Mouse (Mus musculus) right cerebral cortex, postnatal 4 days (tissue): ENCODE measurements around the gene Gm9887.
A peak's percentile ranks its signal among the peaks of the same experiment; 100 is the strongest.

Source experiments
- DNase-seq: peaks from one replicate; pipeline ENCODE4 v3.0.0-alpha.2; 2022

The Gm9887 gene

DNA sequence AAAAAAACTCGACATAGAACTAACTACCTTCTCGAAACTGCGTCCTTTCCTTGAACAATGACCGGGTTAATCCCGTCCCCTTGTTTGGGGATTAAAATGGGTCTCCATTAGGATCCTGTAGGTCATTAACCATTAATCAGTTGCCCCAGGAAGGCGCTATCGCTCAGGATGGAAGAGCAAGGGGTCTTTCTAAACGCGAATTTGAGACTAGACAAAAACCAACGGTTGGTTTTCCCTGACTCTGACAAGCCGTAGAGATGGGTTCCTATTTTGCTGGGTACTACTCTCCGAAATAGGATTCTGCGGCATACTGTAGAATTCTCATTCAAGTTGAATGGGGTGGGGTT is 15.0 kb downstream of the Gm9887 start:
- DNase-seq = no peak

DNA sequence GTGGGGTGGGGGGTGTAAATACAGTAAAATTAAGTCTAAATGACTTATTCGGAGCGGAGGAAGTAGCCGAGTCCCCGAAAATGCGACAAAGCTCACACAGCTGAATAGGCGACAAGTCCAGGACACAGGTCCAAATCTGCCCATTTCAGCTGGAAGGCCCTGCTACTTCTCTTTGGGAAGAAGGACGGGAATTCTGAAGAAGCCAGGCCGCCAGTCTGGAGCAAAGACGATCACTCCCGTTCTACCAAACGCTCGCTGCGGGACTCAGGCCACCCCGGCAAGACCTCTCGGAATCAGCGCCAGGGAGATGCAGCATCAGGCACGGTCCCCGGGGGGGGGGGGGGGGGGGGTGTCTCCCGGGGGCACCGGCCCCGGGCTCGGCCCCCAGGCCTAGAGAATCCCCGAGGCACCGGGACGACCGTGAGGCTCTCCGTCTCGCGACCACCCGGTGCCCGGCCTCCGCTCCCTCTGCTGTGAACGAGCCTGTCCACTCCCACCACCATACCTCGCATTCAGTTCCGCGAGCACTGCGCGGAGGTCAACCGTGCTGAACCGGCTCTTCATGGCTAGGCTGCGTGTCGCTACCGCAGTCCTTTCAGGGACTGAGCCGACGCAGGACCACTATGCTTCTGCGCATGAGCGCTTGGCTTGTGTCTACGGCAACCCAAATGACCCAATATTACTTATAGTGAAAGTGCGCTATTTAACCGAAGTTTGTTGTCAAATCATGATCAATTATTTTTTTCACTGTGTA is 15.5 kb downstream of the Gm9887 start, which contains the start of gene Nemf:
TSS of gene Nemf (minus strand) at position 620 of the 754 bp plus-strand sequence.
- peak; percentile 74 for DNase-seq

GRCm38 (mm10) chr12:69351685-69352084 is 20.6 kb downstream of the Gm9887 start:
- no peak for DNase-seq

GRCm38 (mm10) chr12:69349928-69350327 is 22.3 kb downstream of the Gm9887 start:
- no peak for DNase-seq

- DNase-seq = no peak
These were observed 38.7 kb downstream of the Gm9887 start for GRCm38 (mm10) chr12:69333547-69333946.

DNA sequence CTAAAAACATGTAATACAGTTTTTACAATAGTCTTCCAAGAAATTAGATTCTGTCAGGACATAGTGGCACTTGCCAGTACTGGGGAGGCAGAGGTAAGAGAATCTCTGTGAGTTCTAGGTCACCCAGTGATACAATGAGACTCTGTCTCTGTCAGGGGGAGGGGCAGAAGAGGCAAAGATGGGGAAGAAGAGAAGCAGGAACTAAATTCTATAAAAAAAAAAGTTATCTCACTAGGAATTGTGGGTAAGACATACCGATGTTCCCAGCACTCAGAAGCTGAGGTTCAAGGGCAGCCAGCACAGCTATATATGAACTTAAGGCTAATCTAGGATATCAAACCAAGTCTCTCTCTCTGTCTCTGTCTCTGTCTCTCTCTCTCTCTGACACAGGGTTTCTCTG is 40.1 kb downstream of the Gm9887 start:
- no peak for DNase-seq

- DNase-seq = no peak
These were observed 41.1 kb downstream of the Gm9887 start for GRCm38 (mm10) chr12:69331187-69331586.
